Comparison of ENCODE assay signal across 8 mouse cellular contexts in the genomic region with DNA sequence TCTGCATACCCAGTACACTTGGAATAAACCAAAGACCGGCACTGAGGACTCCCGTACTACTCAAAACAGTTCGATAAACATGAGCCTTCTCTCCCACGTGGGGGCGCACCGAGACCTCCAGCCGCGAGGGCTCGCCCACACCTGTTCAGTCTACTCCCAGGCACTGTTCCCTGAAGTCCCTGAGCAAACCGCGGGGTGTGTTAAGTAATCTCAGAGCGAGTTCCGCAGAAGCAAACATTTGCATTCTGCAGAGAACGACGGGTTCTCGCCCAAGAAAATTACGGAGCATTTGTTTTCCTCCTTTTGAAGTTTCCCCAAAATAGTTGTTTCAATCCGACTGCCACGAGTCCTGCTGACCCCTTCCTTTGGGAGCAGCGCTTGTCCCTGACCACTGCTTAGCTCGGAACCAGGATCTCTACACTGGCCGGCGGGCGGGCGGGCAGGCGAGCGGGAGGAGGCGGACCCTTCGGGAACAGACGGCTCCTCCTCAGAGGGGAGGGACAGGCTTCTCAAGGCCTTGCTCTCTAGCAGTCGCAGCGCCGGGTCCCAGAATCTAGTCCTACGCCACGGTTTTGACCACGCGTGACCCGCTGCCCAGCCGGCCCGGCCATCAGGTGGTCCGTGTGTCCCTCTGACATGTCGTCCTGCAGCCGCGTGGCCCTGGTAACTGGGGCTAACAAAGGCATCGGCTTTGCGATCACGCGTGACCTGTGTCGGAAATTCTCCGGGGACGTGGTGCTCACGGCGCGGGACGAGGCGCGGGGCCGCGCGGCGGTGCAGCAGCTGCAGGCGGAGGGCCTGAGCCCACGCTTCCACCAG. TPM values are rescaled to one million over a fixed set of nuclear protein-coding genes. Genes with fewer than 3 reads are reported as not detected.
A peak's percentile ranks its signal among the peaks of the same experiment; 100 is the strongest.
DNase-seq lines count a peak whose midpoint lies in the region; ATAC-seq and TF ChIP-seq lines count a peak whose summit lies in the region.

A gene (plus strand): TSS at position 527 of the 819 bp plus-strand sequence.

- peak within 1 kb of the TSS; percentile 6 for H3K9ac ChIP-seq in hindbrain, embryonic 15.5 days

- peak within 1 kb of the TSS; percentile 77 for H3K27ac ChIP-seq in gastrocnemius, adult 2 months
- no peak within 1 kb of the TSS for H3K27ac ChIP-seq in hindbrain, embryonic 15.5 days (replicated peaks)
- peak within 1 kb of the TSS; percentile 77 for H3K27ac ChIP-seq in left cerebral cortex, adult 2 months

- intact Hi-C loops in gastrocnemius, adult 2 months (cut with DNase I) = loop anchor here (10.0 kb wide), 2 partner anchors 82 to 172 kb away; no protein-coding TSS in a partner anchor
- intact Hi-C loops in left cerebral cortex, adult 2 months (cut with DNase I) = loop anchor here (10.0 kb wide), 2 partner anchors 82 to 232 kb away; no protein-coding TSS in a partner anchor

- peaks cover 50% of the 10 kb centered on the region for H3K27me3 ChIP-seq in hindbrain, embryonic 15.5 days

- H3K36me3 ChIP-seq in hindbrain, embryonic 15.5 days = no peaks in the 10 kb centered on the region

- peak; percentile 91 for DNase-seq in R1 (ENCODE audit: low read depth, low spot score)
- DNase-seq in cerebellum, postnatal 36 days = peak; percentile 65 to 68
- DNase-seq in gastrocnemius, adult 2 months = peak; percentile 83
- DNase-seq in left cerebral cortex, adult 2 months (ENCODE audit: extremely low spot score in 1 of 2, low spot score in 2 of 2) = peak; percentile 64 to 79
- DNase-seq in lung, postnatal 4 days = peak; percentile 82 to 85
- peak; percentile 86 for DNase-seq in right cerebral cortex, adult 18-20 months
- peak; percentile 69 to 75 for DNase-seq in urinary bladder, adult 18-20 months (ENCODE audit: low spot score in 2 of 2)

- peaks cover 20% of the 10 kb centered on the region for H3K4me1 ChIP-seq in hindbrain, embryonic 15.5 days (replicated peaks)

- H3K9me3 ChIP-seq in hindbrain, embryonic 15.5 days = no peaks in the 10 kb centered on the region

- ATAC-seq in hindbrain, embryonic 15.5 days (ENCODE audit: low FRiP score, low read depth) = peak; percentile 63; the same call in 1 of the 2 replicates

- peak within 1 kb of the TSS; percentile 79 for H3K4me2 ChIP-seq in hindbrain, embryonic 15.5 days

- WGBS in hindbrain, embryonic 15.5 days = under 1% methylated on average over 63 of the region's 63 CpGs

- peak within 1 kb of the TSS; percentile 82 for H3K4me3 ChIP-seq in gastrocnemius, adult 2 months
- H3K4me3 ChIP-seq in hindbrain, embryonic 15.5 days = peak within 1 kb of the TSS; percentile 41
- peak within 1 kb of the TSS; percentile 58 for H3K4me3 ChIP-seq in left cerebral cortex, adult 2 months

- TF ChIP-seq CTCF in gastrocnemius, adult 2 months (IDR thresholded peaks at IDR 0.05) = peak; percentile 72
- peak; percentile 51 for TF ChIP-seq CTCF in left cerebral cortex, adult 2 months (IDR thresholded peaks at IDR 0.05)

RNA-seq across cellular contexts. Expression of the gene that starts here (rescaled TPM):
- total RNA-seq in gastrocnemius, adult 2 months (2021) = 1 to 10 TPM; 1.8 to 2.3 TPM
- polyA plus RNA-seq in hindbrain, embryonic 15.5 days (2015; fragmentation: Nextera tagmentation; extraction: Ambion mirVana) = 2.2 TPM in 2 replicates
- total RNA-seq in left cerebral cortex, adult 2 months (2021) = 10 to 100 TPM; 16.1 to 16.9 TPM

Comparison
In these comparisons a context has a peak if more than half of its experiments do, and no peak if none do; other contexts are left out.
1. RNA of the gene that starts here (total RNA-seq): 16.1 to 16.9 TPM in left cerebral cortex, adult 2 months; 1.8 to 2.3 TPM in gastrocnemius, adult 2 months; every median in the first group is over 4 times any median in the second.
2. Peak in every context shown above with its lines, with median percentiles within 50 percentile points of each other: DNase-seq and H3K4me3 ChIP-seq.